Mouse (Mus musculus) hindbrain, embryonic 15.5 days (tissue): ENCODE results near the gene Kl. TPM values are rescaled to one million over a fixed set of nuclear protein-coding genes. Genes with fewer than 3 reads are reported as not detected.

ENCODE experiments used
- ATAC-seq: fragments of 200-750 bp; cut with Nextera tagmentation; 2 replicates; pipeline ENCODE4 v1.8.0; 2017; ENCODE audit warnings: low read depth, moderate number of reproducible peaks, moderate TSS enrichment; ENCODE audit not compliant: low FRiP score
- H3K27ac ChIP-seq: fragments of 300-500 bp; sonication (generic); replicated peaks from 2 replicates; pipeline ENCODE4 v1.5.1; 2015; ENCODE audit warnings: mild to moderate bottlenecking, inconsistent platforms
- H3K27me3 ChIP-seq: fragments of 300-500 bp; sonication (generic); 2 replicates; pipeline ENCODE4 v1.6.1; 2015; ENCODE audit warnings: control low read depth, inconsistent platforms
- H3K36me3 ChIP-seq: fragments of 300-500 bp; sonication (generic); 2 replicates; pipeline ENCODE4 v1.6.1; 2015; ENCODE audit warnings: control low read depth, inconsistent platforms
- H3K4me1 ChIP-seq: fragments of 300-500 bp; sonication (generic); replicated peaks from 2 replicates; pipeline ENCODE4 v1.6.1; 2015; ENCODE audit warnings: control low read depth, inconsistent platforms
- H3K4me2 ChIP-seq: fragments of 300-500 bp; sonication (generic); 2 replicates; pipeline ENCODE4 v1.6.1; 2015; ENCODE audit warnings: moderate library complexity, mild to moderate bottlenecking, inconsistent platforms
- H3K4me3 ChIP-seq: fragments of 300-500 bp; sonication (generic); 2 replicates; pipeline ENCODE4 v1.5.1; 2015; ENCODE audit warnings: mild to moderate bottlenecking, inconsistent platforms
- H3K9ac ChIP-seq: fragments of 300-500 bp; sonication (generic); 2 replicates; pipeline ENCODE4 v1.6.1; 2015; ENCODE audit warnings: inconsistent platforms
- H3K9me3 ChIP-seq: fragments of 300-500 bp; sonication (generic); 2 replicates; pipeline ENCODE4 v1.6.1; 2016; ENCODE audit warnings: control low read depth, inconsistent platforms
- WGBS: fragments of 180-500 bp; shearing (Covaris S2); methylation state at CpG from one replicate; pipeline ENCODE4 v1.1.7; 2015; 5-methylcytosine and 5-hydroxymethylcytosine counted together
- polyA plus RNA-seq: library from polyadenylated mRNA; unstranded; fragments of >200 nt; fragmentation: Nextera tagmentation; extraction: Ambion mirVana; gene quantifications from 2 replicates; pipeline ENCODE4 v1.2.1, GENCODE M21; 2015

Gene Kl
- polyA plus RNA-seq, 1 experiment from 2014 or later, result 1.3 TPM

GRCm38 (mm10) chr5:150936213-150936612 lies 16.2 kb upstream of the Kl start:
- Histone ChIP-seq H3K4me2 (no peak overlapping the region), H3K27me3 (no peaks in the 10 kb centered on the region), H3K4me1 (peaks cover 3% of the 10 kb centered on the region; the same call in 1 of the 2 replicates), H3K36me3 (no peaks in the 10 kb centered on the region), H3K9ac (no peak overlapping the region), H3K9me3 (no peaks in the 10 kb centered on the region), H3K4me3 (no peak overlapping the region), H3K27ac (no peak overlapping the region)
- WGBS, result 38% methylated on average over 5 of the region's 5 CpGs
- no peak for ATAC-seq

- WGBS, result 75% methylated on average over 4 of the region's 4 CpGs
- no peak overlapping the region for H3K9ac ChIP-seq
- no peak overlapping the region for H3K4me2 ChIP-seq
- no peaks in the 10 kb centered on the region for H3K27me3 ChIP-seq
- peaks cover 3% of the 10 kb centered on the region; the same call in 1 of the 2 replicates for H3K4me1 ChIP-seq
- ATAC-seq, result no peak
- no peaks in the 10 kb centered on the region for H3K9me3 ChIP-seq
- no peaks in the 10 kb centered on the region for H3K36me3 ChIP-seq
- no peak overlapping the region for H3K27ac ChIP-seq
- H3K4me3 ChIP-seq, result no peak overlapping the region
These were observed 15.6 kb upstream of the Kl start for GRCm38 (mm10) chr5:150936807-150937206.

- Histone ChIP-seq H3K4me2 (no peak overlapping the region), H3K4me3 (no peak overlapping the region), H3K4me1 (peaks cover 3% of the 10 kb centered on the region; the same call in 1 of the 2 replicates), H3K27me3 (no peaks in the 10 kb centered on the region), H3K27ac (no peak overlapping the region), H3K9ac (no peak overlapping the region), H3K36me3 (no peaks in the 10 kb centered on the region), H3K9me3 (no peaks in the 10 kb centered on the region)
- WGBS, result 46% methylated on average over 2 of the region's 2 CpGs
- no peak for ATAC-seq
These were observed 14.9 kb upstream of the Kl start for GRCm38 (mm10) chr5:150937501-150937900.

GRCm38 (mm10) chr5:150945576-150945975 lies 6.8 kb upstream of the Kl start:
- H3K4me3 ChIP-seq, result no peak overlapping the region
- H3K4me1 ChIP-seq, result no peaks in the 10 kb centered on the region
- no peaks in the 10 kb centered on the region for H3K36me3 ChIP-seq
- no peak overlapping the region for H3K27ac ChIP-seq
- no peaks in the 10 kb centered on the region for H3K27me3 ChIP-seq
- no peak overlapping the region for H3K4me2 ChIP-seq
- WGBS, result 97% methylated on average over 2 of the region's 2 CpGs
- no peak overlapping the region for H3K9ac ChIP-seq
- no peaks in the 10 kb centered on the region for H3K9me3 ChIP-seq
- ATAC-seq, result no peak

GRCm38 (mm10) chr5:150949131-150949530 lies 3.3 kb upstream of the Kl start:
- H3K27me3 ChIP-seq, result 0 out of 2 replicates have a peak, but pooled peaks cover 7% of the 10 kb centered on the region
- H3K27ac ChIP-seq, result no peak overlapping the region
- H3K36me3 ChIP-seq, result no peaks in the 10 kb centered on the region
- H3K9ac ChIP-seq, result no peak overlapping the region
- H3K9me3 ChIP-seq, result no peaks in the 10 kb centered on the region
- 92% methylated on average over 3 of the region's 3 CpGs for WGBS
- no peak overlapping the region for H3K4me2 ChIP-seq
- peaks cover 14% of the 10 kb centered on the region; the same call in 1 of the 2 replicates for H3K4me1 ChIP-seq
- H3K4me3 ChIP-seq, result no peak overlapping the region
- no peak for ATAC-seq

- Histone ChIP-seq H3K4me1 (peaks cover 14% of the 10 kb centered on the region; the same call in 1 of the 2 replicates), H3K27me3 (0 out of 2 replicates have a peak, but pooled peaks cover 7% of the 10 kb centered on the region), H3K9me3 (no peaks in the 10 kb centered on the region), H3K36me3 (no peaks in the 10 kb centered on the region), H3K4me3 (no peak overlapping the region), H3K9ac (no peak overlapping the region), H3K27ac (no peak overlapping the region), H3K4me2 (no peak overlapping the region)
- 93% methylated on average over 7 of the region's 7 CpGs for WGBS
- no peak for ATAC-seq
These were observed 1.1 kb upstream of the Kl start for GRCm38 (mm10) chr5:150951325-150951724.

GRCm38 (mm10) chr5:150952669-150953521 lies 488 bp downstream of the Kl start:
- Histone ChIP-seq H3K9me3 (no peaks in the 10 kb centered on the region), H3K27me3 (0 out of 2 replicates have a peak, but pooled peaks cover 7% of the 10 kb centered on the region), H3K9ac (peak overlapping the region; percentile 51), H3K4me1 (peaks cover 14% of the 10 kb centered on the region; the same call in 1 of the 2 replicates), H3K27ac (no peak overlapping the region), H3K4me3 (peak overlapping the region; percentile 54), H3K4me2 (peak overlapping the region; percentile 86), H3K36me3 (no peaks in the 10 kb centered on the region)
- 3% methylated on average over 70 of the region's 89 CpGs for WGBS
- peak; percentile 80 for ATAC-seq

- Histone ChIP-seq H3K27me3 (0 out of 2 replicates have a peak, but pooled peaks cover 7% of the 10 kb centered on the region), H3K9me3 (no peaks in the 10 kb centered on the region), H3K4me2 (no peak overlapping the region), H3K9ac (no peak overlapping the region), H3K4me1 (peaks cover 14% of the 10 kb centered on the region; the same call in 1 of the 2 replicates), H3K4me3 (no peak overlapping the region), H3K36me3 (no peaks in the 10 kb centered on the region), H3K27ac (no peak overlapping the region)
- 79% methylated on average over 9 of the region's 9 CpGs for WGBS
- no peak for ATAC-seq
These were observed 2.4 kb downstream of the Kl start for GRCm38 (mm10) chr5:150954791-150955190.

- Histone ChIP-seq H3K9ac (no peak overlapping the region), H3K36me3 (no peaks in the 10 kb centered on the region)
- WGBS, result 90% methylated on average over 1 of the region's 1 CpGs
These were observed 7.5 kb downstream of the Kl start for GRCm38 (mm10) chr5:150959861-150960260.

GRCm38 (mm10) chr5:150961615-150962014 lies 9.2 kb downstream of the Kl start:
- Histone ChIP-seq H3K4me2 (no peak overlapping the region), H3K27ac (no peak overlapping the region), H3K36me3 (no peaks in the 10 kb centered on the region), H3K9ac (no peak overlapping the region), H3K27me3 (no peaks in the 10 kb centered on the region), H3K4me3 (no peak overlapping the region), H3K4me1 (no peaks in the 10 kb centered on the region), H3K9me3 (no peaks in the 10 kb centered on the region)
- ATAC-seq, result no peak
- WGBS, result 78% methylated on average over 1 of the region's 1 CpGs

More at GRCm38 (mm10) chr5:150959861-150960260, 7.5 kb downstream of the Kl start:
- no peak overlapping the region for H3K4me2 ChIP-seq
- no peak overlapping the region for H3K4me3 ChIP-seq
- no peak overlapping the region for H3K27ac ChIP-seq
- no peaks in the 10 kb centered on the region for H3K27me3 ChIP-seq
- no peak for ATAC-seq
- no peaks in the 10 kb centered on the region for H3K4me1 ChIP-seq
- H3K9me3 ChIP-seq, result no peaks in the 10 kb centered on the region

GRCm38 (mm10) chr5:150962756-150963155 lies 10.3 kb downstream of the Kl start:
- H3K4me2 ChIP-seq, result no peak overlapping the region
- H3K4me1 ChIP-seq, result no peaks in the 10 kb centered on the region
- no peak overlapping the region for H3K4me3 ChIP-seq
- 78% methylated on average over 1 of the region's 1 CpGs for WGBS
- H3K9ac ChIP-seq, result no peak overlapping the region
- no peaks in the 10 kb centered on the region for H3K9me3 ChIP-seq
- H3K27ac ChIP-seq, result no peak overlapping the region
- no peaks in the 10 kb centered on the region for H3K27me3 ChIP-seq
- H3K36me3 ChIP-seq, result no peaks in the 10 kb centered on the region
- no peak for ATAC-seq

GRCm38 (mm10) chr5:150967925-150968324 lies 15.5 kb downstream of the Kl start:
- Histone ChIP-seq H3K4me3 (no peak overlapping the region), H3K27me3 (no peaks in the 10 kb centered on the region), H3K4me1 (no peaks in the 10 kb centered on the region), H3K27ac (no peak overlapping the region), H3K9me3 (no peaks in the 10 kb centered on the region), H3K9ac (no peak overlapping the region), H3K36me3 (no peaks in the 10 kb centered on the region), H3K4me2 (no peak overlapping the region)
- ATAC-seq, result no peak
- 100% methylated on average over 2 of the region's 2 CpGs for WGBS
